Mouse (Mus musculus): ENCODE results near the gene Tktl2.

Gene Tktl2

GRCm38 (mm10) chr8:66511537-66511936 lies at the start of gene Tktl2:
TSS of gene Tktl2 (plus strand) at chr8:66511756.
- DNase-seq (ENCODE audit: low spot score): peak; percentile 72

- DNase-seq (ENCODE audit: low spot score): no peak
These were observed 41.7 kb upstream of the Tktl2 start for GRCm38 (mm10) chr8:66469821-66470220.

- no peak for DNase-seq (ENCODE audit: low spot score)
These were observed 34.7 kb upstream of the Tktl2 start for GRCm38 (mm10) chr8:66476880-66477279.

- peak; percentile 85 for DNase-seq (ENCODE audit: low spot score)
These were observed 25.3 kb upstream of the Tktl2 start, which contains the start of gene Tma16 for GRCm38 (mm10) chr8:66486084-66486763. TSS of gene Tma16 (minus strand) at chr8:66486530.

DNA sequence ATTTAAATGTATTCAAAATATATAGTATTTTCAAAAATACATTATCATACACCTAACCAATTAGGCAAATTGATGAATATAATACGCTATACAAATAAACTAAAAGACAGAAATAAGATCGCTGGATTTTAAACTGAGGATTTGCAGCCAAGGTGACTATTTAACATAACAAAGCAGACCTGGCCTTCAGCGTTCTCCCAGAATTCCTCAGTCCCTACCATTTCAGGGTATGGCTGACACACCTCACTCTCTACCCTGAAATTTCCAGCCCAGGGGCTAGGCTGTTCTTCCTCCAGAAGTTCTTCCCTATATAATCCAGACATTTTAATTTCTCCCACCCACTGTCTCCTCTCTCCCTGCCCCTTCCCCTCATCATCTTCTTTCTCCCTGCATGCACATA lies 23.0 kb upstream of the Tktl2 start:
- no peak for DNase-seq (ENCODE audit: low spot score)

- DNase-seq (ENCODE audit: low spot score): no peak
These were observed 20.9 kb upstream of the Tktl2 start for GRCm38 (mm10) chr8:66490624-66491023.

DNA sequence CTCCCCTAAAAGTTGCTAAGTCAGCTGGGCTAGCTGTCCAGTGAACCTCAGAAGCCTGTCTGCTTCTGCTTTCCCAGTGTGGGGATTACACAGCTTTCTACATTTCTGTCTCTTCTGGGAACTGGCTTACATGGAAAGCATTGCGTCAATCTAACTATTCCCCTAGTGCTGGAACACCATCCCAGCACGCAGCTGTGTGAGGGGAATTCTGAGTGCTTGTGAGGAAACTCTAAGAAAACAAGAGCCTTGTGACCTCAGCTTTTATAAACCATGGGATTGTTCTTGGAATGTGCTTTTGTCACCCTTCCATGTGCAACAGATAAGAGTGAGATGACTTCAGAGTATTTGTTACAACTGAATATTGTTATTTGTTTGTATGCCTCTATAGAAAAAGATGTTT lies 17.1 kb upstream of the Tktl2 start:
- no peak for DNase-seq (ENCODE audit: low spot score)

- peak; percentile 31 for DNase-seq (ENCODE audit: low spot score)
These were observed 15.8 kb upstream of the Tktl2 start for GRCm38 (mm10) chr8:66495726-66496125.

DNA sequence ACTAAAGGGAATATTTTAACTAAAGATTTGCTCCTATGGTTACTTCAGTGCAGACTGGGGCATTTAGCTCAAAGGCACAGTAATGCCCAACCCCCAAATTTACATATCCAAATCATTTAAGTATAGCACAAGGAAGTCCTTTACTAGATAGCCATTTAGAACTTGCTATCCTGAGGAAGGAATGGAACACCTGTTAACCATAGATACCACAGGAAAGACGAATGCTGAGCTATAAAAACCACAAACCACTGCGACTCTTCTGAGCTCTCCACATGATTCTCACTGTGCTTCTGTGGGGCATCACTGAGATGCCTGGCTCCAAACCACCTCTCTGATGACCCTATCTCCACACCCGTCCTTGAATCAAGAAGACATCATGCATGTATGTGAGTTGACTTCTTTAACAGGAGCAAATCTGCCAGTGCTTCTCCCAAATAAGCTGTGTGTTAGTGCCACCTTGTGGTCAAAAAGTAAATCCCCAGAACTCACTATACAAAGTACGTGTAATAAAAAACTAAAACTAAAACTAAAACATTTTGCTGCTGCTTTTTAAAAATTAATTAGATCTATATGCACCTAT lies 14.5 kb upstream of the Tktl2 start:
- no peak for DNase-seq (ENCODE audit: low spot score)

DNA sequence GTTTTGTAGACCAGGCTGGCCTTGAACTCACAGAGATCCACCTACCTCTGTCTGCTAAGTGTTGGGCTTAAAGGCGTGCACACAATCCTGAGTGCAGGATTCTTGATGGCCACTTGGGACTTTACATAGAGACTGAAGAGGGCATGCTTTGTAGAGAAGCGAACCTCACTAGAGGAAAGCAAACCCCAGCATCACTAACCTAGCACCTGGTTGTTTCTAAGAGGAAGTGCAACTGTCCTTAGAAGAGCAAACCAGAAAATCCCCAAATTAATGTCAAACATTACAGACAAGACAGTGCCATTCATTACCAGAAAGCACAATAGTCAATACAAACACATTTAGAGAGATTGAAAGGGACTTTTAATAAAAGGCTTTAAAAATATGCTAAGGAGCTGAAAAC lies 8.2 kb upstream of the Tktl2 start:
- DNase-seq (ENCODE audit: low spot score): no peak

DNA sequence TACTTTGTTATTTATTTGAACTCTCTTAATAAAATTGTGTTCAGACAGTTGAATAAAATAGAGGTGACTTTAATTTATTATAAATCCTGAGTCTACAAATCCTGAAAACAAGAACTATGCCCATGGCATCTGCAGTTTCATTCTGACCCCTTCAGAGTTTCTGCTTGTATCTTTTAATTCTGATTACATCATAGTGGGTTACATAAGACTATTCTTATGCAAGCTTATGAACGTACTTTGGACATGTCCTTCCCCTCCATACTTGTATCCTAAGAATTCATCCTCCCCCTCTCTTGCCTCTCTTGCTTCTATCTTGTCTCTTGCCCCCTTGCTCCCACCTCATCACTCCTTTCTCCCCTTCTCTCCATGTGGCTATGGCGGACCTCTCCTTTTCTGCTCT lies 7.6 kb downstream of the Tktl2 start:
- DNase-seq (ENCODE audit: low spot score): no peak

GRCm38 (mm10) chr8:66520576-66520975 lies 9.0 kb downstream of the Tktl2 start:
- no peak for DNase-seq (ENCODE audit: low spot score)

- no peak for DNase-seq (ENCODE audit: low spot score)
These were observed 38.5 kb downstream of the Tktl2 start for GRCm38 (mm10) chr8:66550092-66550491.

Data from testis, postnatal 14 days (tissue).